Mouse (Mus musculus) MN1 (cell line): ENCODE measurements around the gene Olfr108.

Experiments
- DNase-seq: peaks from one replicate; pipeline ENCODE4 v3.0.0-alpha.2; 2016; ENCODE audit warnings: low spot score

The Olfr108 gene

GRCm38 (mm10) chr17:37445180-37445579 is at the start of gene Olfr108:
TSS of gene Olfr108 (plus strand) at chr17:37445480.
- DNase-seq: no peak

GRCm38 (mm10) chr17:37398926-37399325 is 46.4 kb upstream of the Olfr108 start, which contains the start of gene Olfr107:
TSS of gene Olfr107 (plus strand) at chr17:37399226.
- DNase-seq: no peak

- DNase-seq: no peak
Observed at GRCm38 (mm10) chr17:37413380-37413779, 31.9 kb upstream of the Olfr108 start.

- no peak for DNase-seq
Observed at GRCm38 (mm10) chr17:37458616-37459015, 13.3 kb downstream of the Olfr108 start, which contains the start of gene Olfr109. TSS of gene Olfr109 (plus strand) at chr17:37458916.

GRCm38 (mm10) chr17:37483452-37483851 is 38.2 kb downstream of the Olfr108 start, which contains the start of gene H2-M2:
TSS of gene H2-M2 (minus strand) at chr17:37483552.
- DNase-seq: no peak

GRCm38 (mm10) chr17:37491930-37492518 is 46.7 kb downstream of the Olfr108 start, which contains the start of gene Olfr110:
TSS of gene Olfr110 (plus strand) at chr17:37492468.
- no peak for DNase-seq
